In genomic region chr14:27171175-27171830, GRCm38 (mm10) we compare ENCODE assay signal across 9 mouse cellular contexts. TPM values are rescaled to one million over a fixed set of nuclear protein-coding genes. Genes with fewer than 3 reads are reported as not detected.
A peak's percentile ranks its signal among the peaks of the same experiment; 100 is the strongest.
DNase-seq lines count a peak whose midpoint lies in the region; ATAC-seq and TF ChIP-seq lines count a peak whose summit lies in the region.
"Had no signal": no experiment of that assay in that cellular context is flagged by ENCODE, and none has a peak within 500 bp of the region (broad histone marks: within the 10 kb centered on the region; RNA-seq: fewer than 3 reads in every experiment).

No protein-coding gene starts in this region.

- no peaks in the 10 kb centered on the region for H3K9me3 ChIP-seq in kidney, postnatal 0 days (replicated peaks; ENCODE audit: low read length)
- no peaks in the 10 kb centered on the region for H3K9me3 ChIP-seq in hindbrain, embryonic 11.5 days (ENCODE audit: control insufficient read depth, low read length)
- H3K9me3 ChIP-seq in midbrain, embryonic 10.5 days (replicated peaks), result no peaks in the 10 kb centered on the region
- H3K9me3 ChIP-seq: G1E had no signal

- H3K27me3 ChIP-seq in kidney, postnatal 0 days (ENCODE audit: insufficient read depth, low read length), result no peaks in the 10 kb centered on the region
- no peaks in the 10 kb centered on the region for H3K27me3 ChIP-seq in hindbrain, embryonic 11.5 days (ENCODE audit: control insufficient read depth, insufficient read depth, low read length)
- H3K27me3 ChIP-seq in midbrain, embryonic 10.5 days (ENCODE audit: low read depth, poor library complexity, severe bottlenecking), result no peaks in the 10 kb centered on the region

- no peak for ATAC-seq in kidney, postnatal 0 days (replicated peaks; ENCODE audit: low FRiP score, low read depth)
- no peak for ATAC-seq in hindbrain, embryonic 11.5 days (ENCODE audit: low FRiP score)

- H3K36me3 ChIP-seq in kidney, postnatal 0 days (ENCODE audit: insufficient read depth, low read length), result no peaks in the 10 kb centered on the region
- H3K36me3 ChIP-seq in hindbrain, embryonic 11.5 days (ENCODE audit: control insufficient read depth, insufficient read depth, low read length), result no peaks in the 10 kb centered on the region
- H3K36me3 ChIP-seq in midbrain, embryonic 10.5 days, result no peaks in the 10 kb centered on the region
- H3K36me3 ChIP-seq: G1E had no signal

- peak overlapping the region; percentile 42 for H3K27ac ChIP-seq in kidney, postnatal 0 days
- H3K27ac ChIP-seq in hindbrain, embryonic 11.5 days (ENCODE audit: low read depth, low read length), result no peak overlapping the region
- H3K27ac ChIP-seq in midbrain, embryonic 10.5 days (replicated peaks), result no peak overlapping the region

- peaks cover 7% of the 10 kb centered on the region; the same call in 1 of the 2 replicates for H3K4me1 ChIP-seq in kidney, postnatal 0 days (replicated peaks; ENCODE audit: insufficient read depth, low read length)
- no peaks in the 10 kb centered on the region for H3K4me1 ChIP-seq in hindbrain, embryonic 11.5 days (replicated peaks; ENCODE audit: control insufficient read depth, insufficient read depth, low read length)
- H3K4me1 ChIP-seq in midbrain, embryonic 10.5 days, result peaks cover 5% of the 10 kb centered on the region; the same call in 1 of the 2 replicates

- H3K4me3 ChIP-seq in kidney, postnatal 0 days (replicated peaks; ENCODE audit: low read depth, low read length), result no peak overlapping the region
- no peak overlapping the region for H3K4me3 ChIP-seq in hindbrain, embryonic 11.5 days (ENCODE audit: low read depth, low read length)
- H3K4me3 ChIP-seq in midbrain, embryonic 10.5 days, result no peak overlapping the region

- H3K9ac ChIP-seq in kidney, postnatal 0 days (ENCODE audit: low read depth, low read length), result no peak overlapping the region
- no peak overlapping the region for H3K9ac ChIP-seq in hindbrain, embryonic 11.5 days (ENCODE audit: low read depth, low read length)

- 40% methylated on average over 14 of the region's 14 CpGs for WGBS in kidney, postnatal 0 days
- WGBS in hindbrain, embryonic 11.5 days, result 72% methylated on average over 14 of the region's 14 CpGs
- WGBS in midbrain, embryonic 10.5 days, result 71% methylated on average over 14 of the region's 14 CpGs

- H3K4me2 ChIP-seq in kidney, postnatal 0 days (ENCODE audit: low read length), result 0 out of 2 replicates have a peak overlapping the region, but pooled peaks have one; percentile 13
- no peak overlapping the region for H3K4me2 ChIP-seq in hindbrain, embryonic 11.5 days (replicated peaks; ENCODE audit: low read depth, low read length)

- TF ChIP-seq CTCF in kidney, postnatal 0 days (IDR thresholded peaks at IDR 0.05; ENCODE audit: low read depth), result no peak

- DNase-seq in urinary bladder, postnatal 36 days (ENCODE audit: low spot score in 2 of 2), result peak; percentile 24 to 59
- DNase-seq in urinary bladder, adult 2 months (ENCODE audit: low spot score), result no peak
- peak; percentile 78 to 83 for DNase-seq in heart, adult 9 months (ENCODE audit: low spot score in 2 of 2)
- peak; percentile 60 for DNase-seq in kidney, postnatal 0 days (ENCODE audit: low spot score)
- no peak for DNase-seq in hindbrain, embryonic 11.5 days (ENCODE audit: low spot score)
- DNase-seq in midbrain, embryonic 10.5 days (ENCODE audit: low spot score), result no peak
- DNase-seq in right cerebral cortex, postnatal 36 days (ENCODE audit: low spot score in 2 of 2), result no peak
- DNase-seq: cerebellum, postnatal 36 days had no signal

RNA-seq across cellular contexts. Expression of gene Arhgef3, which starts 56.6 kb away (rescaled TPM):
- 30.4 and 36.6 TPM in 2 replicates for polyA plus RNA-seq in urinary bladder, adult 2 months (2012; rRNA removed)
- polyA plus RNA-seq in kidney, postnatal 0 days (2015; fragmentation: Nextera tagmentation; extraction: Ambion mirVana), result 20.0 and 20.4 TPM in 2 replicates
- 3.5 and 4.4 TPM in 2 replicates for polyA plus RNA-seq in hindbrain, embryonic 11.5 days (2014; fragmentation: Nextera tagmentation; extraction: Ambion mirVana)
- polyA plus RNA-seq in midbrain, embryonic 10.5 days (2016; fragmentation: Nextera tagmentation; extraction: Ambion mirVana), result 1.6 and 1.9 TPM in 2 replicates

Comparison
In these comparisons a context has a peak if more than half of its experiments do, and no peak if none do; other contexts are left out.
1. DNase-seq: peak in urinary bladder, postnatal 36 days (2 of 2), heart, adult 9 months (2 of 2) and kidney, postnatal 0 days (single experiment); none in urinary bladder, adult 2 months (single experiment), hindbrain, embryonic 11.5 days (single experiment), midbrain, embryonic 10.5 days (single experiment) and right cerebral cortex, postnatal 36 days (0 of 2).